Mouse (Mus musculus) neutrophil, adult 5-6 weeks (primary cell): Measurements from ENCODE around the gene C2. TPM values are rescaled to one million over a fixed set of nuclear protein-coding genes. Genes with fewer than 3 reads are reported as not detected.
"Not testable (repeated sequence)": the region's sequence is repeated elsewhere in the genome, so short reads cannot be mapped to it uniquely, and the experiment has no call there.

Experiments used
- ATAC-seq: fragments of 151-379, 151-347 bp; 2 replicates; pipeline ENCODE4 v1.8.0; 2017; ENCODE audit warnings: mild to moderate bottlenecking, moderate TSS enrichment; ENCODE audit not compliant: insufficient number of reproducible peaks, poor library complexity, low FRiP score, severe bottlenecking; ENCODE audit errors: extremely low read depth
- total RNA-seq: library from RNA; stranded (forward); fragments of 200-1000 nt; gene quantifications from 2 replicates; pipeline ENCODE4 v1.2.3, GENCODE M21; 2017

Gene C2
- total RNA-seq, 1 experiment from 2014 or later: not detected

DNA sequence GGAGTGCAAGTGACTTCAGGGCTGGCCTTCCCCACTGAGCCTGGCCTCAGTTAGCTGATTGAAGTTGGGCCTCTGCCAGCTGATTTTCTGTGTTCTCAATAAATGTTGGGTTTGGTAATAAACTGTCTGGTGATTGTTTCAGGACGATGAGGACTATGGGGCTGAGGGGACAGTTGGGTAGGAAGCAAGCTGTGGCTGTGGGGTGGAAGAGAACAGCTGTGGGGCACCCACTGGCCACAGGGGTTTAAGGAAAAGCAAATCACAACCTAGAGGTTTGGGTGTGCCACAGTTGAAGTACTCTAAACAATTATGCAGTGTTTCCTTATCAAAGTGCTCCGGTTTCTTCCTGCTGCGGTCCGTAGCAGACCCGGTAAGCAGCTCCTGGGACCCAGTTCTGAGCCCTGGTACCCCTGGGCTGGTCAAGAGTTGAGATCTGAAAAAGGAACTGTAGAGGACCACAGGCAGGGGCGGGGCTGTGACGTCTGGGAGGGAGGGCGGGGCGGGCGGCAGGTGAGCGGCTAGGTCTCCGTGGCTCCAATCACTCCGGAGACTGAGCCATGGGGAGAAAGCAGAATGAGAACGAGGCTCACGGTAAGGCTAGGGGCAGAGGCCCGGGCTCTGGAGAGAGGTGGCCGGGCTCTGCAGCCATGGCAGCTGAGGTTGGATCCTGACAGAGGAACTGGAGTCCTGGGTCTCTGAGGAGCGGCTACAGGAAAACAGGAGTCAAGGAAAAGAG lies 16.0 kb upstream of the C2 start, which contains the start of gene Slc44a4:
Slc44a4 (plus strand) TSS at position 537 of the 736 bp plus-strand sequence.
- no peak for ATAC-seq

DNA sequence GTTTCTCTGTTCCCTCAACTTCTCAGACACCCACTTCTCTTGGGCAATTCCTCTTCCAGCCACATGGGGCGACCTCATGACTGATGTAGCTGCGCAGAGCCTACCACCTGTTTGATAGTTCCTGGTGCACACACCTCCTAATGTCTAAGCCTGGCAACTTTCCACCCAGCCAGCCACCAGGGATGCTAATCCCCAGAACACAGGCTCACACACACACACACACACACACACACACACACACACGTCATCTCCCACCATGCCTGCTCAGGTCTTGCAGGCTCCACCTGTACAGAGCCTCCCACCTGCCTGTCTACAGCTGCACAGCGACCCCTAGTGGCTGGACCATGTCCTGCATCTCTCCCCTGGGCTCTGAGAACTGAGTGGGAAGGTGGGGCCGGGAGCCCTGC lies 13.9 kb upstream of the C2 start:
- ATAC-seq: peak; percentile 71

DNA sequence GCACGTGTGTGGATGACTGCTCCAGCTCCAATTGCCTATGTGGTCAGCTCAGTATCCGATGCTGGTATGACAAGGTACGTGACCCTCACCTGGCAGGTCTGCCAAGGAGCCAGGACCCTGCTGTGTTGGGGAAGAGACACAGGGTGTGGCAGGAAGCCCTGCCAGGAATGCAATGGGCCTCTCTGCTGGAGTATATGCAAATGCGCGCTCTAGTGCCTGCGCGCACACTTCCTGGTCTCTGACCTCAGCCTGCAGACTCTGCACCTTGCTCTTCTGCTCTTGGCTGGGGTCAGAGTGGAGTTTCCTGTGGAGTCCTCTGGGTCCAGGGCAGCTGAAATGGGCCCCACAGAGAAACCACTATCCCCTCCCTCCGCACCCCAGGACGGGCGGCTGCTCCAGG lies 12.9 kb upstream of the C2 start:
- no peak for ATAC-seq

DNA sequence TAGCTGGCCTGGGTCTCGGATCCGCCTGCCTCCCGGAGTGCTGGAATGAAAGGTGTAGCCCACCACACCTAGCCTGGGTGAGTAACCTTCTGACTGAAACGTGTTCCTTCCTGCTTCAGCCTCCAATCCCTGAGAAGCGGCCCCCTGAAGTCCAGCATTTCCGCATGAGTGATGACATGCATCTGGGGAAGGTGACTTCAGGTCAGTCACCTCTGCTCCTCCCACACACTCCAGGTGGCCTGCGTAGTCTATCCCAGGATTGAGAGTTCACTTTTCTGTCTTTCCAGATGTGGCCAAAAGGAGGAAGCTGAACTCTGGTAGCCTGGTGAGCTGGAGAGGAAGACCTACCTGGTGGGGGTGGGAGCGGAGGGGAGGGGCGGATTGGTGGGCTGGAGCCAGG lies 4.8 kb upstream of the C2 start:
- no peak for ATAC-seq

DNA sequence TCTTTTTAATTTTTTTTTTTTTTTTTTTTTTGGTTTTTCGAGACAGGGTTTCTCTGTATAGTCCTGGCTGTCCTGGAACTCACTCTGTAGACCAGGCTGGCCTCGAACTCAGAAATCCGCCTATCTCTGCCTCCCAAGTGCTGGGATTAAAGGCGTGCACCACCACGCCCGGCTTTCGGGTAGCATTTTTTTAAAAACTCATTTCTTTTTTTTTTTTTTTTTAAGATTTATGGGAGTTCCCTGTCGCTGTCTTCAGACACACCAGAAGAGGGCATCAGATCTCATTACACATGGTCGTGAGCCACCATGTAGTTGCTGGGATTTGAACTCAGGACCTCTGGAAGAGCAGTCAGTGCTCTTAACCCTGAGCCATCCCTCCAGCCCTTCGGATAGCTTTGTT lies 3.9 kb upstream of the C2 start:
- ATAC-seq: not testable (repeated sequence)

DNA sequence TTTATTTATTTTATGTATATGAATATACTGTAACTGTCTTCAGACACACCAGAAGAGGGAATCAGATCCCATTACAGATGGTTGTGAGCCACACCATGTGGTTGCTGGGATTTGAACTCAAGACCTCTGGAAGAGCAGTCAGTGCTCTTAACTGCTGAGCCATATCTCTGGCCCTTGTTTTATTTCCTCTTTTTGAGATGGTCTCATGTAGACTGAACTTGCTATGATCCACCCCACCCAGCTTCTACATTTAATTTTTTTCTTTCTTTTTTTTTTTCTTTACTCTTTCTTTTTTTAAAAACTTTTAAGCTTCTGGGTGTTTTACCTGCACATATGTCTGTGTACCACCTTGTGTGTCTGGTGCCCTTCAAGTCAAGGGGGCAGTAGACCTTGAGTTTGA lies 2.8 kb upstream of the C2 start:
- not testable (repeated sequence) for ATAC-seq

DNA sequence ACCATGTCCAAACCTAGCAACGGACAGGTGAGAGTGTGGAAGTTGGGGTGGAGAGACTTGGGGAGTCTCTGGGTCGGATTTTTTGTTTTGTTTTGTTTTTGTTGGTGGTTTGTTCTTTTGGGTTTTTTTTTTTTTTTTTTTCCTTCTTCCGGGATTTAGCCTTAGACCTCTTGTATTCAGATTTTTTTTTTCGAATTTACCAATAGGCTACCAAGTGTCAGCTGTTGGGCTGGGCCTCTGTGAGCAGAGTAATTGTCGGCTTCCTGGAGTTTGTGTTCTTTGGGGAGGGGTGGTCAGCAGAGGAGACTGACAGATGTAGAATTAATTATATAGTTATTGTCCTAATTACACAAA lies 1.8 kb upstream of the C2 start:
- ATAC-seq: no peak

DNA sequence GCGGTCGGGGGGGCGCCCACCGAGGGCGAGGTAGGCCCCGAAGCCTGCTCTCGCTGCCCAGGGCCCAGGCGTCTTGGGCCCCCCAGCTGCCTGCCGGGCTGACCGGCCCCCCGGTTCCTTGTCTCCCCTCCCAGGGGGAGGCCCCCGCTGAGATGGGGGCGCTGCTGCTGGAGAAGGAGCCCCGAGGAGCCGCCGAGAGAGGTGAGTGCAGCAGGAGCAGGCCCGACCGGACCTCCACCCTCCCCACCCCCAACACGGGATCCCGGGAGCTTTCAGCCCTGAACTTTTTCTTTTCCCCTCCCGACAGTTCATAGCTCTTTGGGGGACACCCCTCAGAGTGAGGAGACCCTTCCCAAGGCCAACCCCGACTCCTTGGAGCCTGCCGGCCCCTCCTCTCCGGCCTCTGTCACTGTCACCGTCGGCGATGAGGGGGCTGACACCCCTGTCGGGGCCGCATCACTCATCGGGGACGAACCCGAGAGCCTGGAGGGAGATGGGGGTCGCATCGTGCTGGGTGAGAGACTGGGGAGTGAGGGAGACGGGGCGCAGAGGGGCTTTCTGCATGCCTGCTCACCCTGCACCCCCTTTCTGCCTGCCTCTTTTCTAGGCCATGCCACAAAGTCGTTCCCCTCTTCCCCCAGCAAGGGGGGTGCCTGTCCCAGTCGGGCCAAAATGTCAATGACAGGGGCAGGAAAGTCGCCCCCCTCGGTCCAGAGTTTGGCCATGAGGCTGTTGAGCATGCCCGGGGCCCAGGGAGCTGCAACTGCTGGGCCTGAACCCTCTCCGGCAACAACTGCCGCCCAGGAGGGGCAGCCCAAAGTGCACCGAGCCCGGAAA lies 1.2 kb upstream of the C2 start:
- ATAC-seq: no peak

DNA sequence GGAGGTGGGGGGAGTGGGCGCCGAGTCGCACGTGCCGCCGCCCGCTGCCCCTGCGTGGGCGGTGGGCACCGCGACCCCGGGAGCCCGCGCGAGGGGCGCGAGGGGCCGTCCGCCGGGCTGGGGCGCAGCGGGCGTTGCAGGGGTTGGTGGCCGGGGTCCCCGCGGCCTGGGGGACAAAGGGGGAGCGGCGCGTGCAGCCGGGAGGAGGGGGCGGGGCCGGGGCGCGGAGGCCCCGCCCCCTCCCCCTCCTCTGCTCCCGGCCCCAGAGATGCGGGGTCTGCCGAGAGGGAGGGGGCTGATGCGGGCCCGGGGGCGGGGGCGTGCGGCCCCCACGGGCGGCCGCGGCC lies 614 bp upstream of the C2 start:
- no peak for ATAC-seq

DNA sequence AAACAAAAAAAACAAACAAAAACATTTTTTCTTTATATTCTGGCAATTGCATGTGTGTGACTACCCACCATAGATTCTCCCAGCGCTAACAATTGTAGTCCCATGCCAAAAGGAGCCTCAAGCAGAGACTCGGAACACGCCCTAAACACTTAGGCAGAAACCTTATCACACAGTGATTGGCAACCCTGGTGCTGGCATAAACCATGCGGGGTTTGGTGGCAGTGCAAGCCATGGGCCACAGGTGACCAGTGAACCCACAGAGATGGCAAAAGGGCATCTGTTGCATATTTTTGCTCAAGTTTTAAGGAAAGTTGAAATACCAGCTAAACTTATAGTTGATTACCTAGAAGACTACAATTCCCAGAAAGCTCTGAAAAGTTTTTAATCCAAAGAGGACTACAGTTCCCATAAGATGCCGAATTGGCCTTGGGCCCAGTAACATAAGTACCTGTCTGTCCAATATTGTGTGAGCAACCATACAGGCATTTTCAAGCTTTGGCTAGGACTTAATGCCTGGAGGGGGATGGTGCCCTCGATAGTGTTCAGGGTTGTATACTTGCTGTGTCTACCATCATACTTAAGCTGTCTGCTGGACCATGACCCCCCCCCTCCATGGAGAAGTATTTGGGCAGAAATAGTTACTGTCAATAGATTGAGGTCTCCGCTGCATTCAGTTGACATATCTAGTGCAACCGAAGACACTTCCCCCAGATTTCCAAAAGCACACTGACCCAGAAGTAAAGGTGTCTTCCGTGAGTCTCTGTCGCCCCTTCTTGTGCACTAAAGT lies 499 bp downstream of the C2 start:
- ATAC-seq: no peak

DNA sequence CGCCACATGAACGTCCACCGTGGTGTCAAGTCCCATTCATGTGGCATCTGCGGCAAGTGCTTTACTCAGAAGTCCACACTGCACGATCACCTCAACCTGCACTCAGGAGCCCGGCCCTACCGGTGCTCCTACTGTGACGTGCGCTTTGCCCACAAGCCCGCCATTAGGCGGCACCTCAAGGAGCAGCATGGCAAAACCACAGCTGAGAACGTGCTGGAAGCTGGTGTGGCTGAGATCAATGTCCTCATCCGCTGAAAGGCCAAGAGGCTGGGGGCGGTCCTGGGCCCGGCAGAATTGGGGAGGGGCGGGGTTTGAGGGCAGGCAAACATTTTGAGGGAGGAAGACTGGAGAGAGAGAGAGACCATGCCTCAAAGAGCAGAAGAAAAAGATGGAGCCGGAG lies 1.7 kb downstream of the C2 start:
- no peak for ATAC-seq

DNA sequence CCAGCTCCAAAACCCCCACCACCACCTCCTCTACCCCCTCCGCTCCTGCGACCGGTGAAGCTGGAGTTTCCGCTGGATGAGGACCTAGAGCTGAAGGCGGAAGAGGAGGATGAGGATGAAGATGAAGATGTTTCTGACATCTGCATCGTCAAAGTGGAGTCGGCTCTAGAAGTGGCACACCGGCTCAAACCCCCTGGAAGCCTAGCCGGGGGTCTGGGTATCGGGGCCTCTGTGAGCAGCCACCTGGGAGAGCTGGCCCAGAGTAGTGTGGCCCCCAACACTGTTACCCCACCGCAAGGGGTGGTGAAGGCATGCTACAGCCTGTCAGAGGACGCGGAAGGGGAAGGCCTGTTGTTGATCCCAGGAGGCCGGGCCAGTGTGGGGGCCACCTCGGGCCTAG lies 2.3 kb downstream of the C2 start:
- ATAC-seq: no peak

DNA sequence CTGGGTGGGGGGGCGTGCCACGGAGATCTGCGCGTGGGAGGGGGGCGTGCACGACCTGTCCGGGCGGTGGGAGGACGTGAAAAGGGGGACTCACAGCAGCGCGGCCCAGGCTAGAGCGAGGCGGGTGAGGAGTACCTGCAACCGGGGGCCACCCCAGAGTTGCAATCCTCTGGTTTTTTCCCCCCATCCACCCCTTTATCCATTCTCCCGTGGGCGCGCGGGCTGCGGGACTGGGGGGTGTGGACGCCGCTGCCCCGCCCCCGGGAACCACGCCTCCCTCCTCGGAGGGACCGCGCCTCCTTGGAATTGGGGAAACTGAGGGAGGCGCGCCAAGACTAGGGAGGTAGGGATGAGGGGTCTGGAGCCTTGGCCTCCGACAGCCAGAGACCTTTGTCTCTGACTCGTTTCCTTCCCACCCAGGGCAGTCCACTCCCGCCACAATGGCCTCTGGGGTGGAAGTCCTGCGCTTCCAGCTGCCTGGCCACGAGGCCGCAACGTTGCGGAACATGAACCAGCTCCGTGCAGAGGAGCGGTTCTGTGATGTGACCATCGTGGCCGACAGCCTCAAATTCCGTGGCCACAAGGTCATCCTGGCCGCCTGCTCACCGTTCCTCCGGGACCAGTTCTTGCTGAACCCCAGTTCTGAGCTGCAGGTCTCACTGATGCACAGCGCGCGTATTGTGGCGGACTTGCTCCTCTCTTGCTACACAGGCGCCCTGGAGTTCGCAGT lies 3.1 kb downstream of the C2 start:
- ATAC-seq: no peak

DNA sequence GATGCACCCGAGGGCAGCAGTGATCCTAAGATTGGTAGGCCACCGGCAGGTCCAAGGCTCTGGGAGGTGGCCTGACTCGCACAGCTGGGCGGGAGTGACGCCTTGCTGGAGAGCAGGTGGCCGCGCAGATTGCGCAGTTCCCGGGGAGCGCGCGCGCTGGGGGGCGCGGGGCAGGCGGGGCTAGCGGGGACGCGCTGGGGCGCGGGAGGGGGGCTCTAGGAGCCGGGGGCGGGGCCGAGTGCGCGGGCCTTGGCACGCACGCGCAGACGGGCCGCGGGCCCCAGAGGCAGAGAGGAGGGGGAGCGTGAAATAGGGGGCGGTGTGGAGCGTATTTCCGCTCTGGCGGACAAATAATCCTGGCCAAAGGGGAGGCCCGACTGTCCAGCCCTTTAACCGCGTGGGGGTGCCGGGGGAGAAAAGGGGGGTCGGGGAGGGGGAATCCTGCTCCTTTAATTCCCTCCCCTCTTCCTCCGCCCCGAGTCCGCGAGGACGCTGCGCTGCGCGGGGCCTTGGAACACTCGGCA lies 3.9 kb downstream of the C2 start:
- peak; percentile 67 for ATAC-seq

DNA sequence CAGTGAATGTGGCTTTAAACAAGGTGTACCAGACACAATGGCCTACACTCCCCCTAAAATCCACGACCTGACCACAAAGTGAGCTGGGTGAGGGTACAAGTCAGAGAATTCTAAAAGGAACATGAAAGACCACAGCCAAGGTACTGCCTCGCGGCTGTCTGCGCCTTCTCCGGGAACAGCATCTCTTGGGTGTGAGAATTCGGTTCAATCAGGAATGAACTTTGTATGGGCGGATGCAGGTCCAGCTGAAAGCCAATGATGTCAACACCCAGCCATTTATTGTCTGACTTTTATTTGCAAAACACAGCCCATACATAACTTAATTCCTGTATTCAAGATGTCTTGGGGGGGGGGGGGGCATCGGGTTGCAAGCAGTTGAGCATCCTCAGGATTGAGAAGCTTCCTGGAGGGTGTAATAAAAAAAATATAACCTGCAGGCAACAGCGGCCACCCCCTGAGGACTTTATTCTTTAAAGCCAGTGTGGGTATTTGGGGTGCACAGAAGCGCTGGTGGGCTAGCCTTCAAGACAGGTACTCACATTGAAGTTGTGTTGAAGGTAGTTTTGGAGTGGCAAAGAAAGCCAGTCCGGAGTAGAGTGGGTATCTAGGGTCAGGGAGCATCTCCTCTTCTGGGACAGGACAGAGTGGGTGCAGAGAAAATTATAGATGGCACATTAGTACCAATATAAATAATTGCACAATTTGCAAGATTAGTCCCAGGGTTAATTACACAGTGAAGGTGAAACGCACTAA lies 4.8 kb downstream of the C2 start:
- no peak for ATAC-seq

DNA sequence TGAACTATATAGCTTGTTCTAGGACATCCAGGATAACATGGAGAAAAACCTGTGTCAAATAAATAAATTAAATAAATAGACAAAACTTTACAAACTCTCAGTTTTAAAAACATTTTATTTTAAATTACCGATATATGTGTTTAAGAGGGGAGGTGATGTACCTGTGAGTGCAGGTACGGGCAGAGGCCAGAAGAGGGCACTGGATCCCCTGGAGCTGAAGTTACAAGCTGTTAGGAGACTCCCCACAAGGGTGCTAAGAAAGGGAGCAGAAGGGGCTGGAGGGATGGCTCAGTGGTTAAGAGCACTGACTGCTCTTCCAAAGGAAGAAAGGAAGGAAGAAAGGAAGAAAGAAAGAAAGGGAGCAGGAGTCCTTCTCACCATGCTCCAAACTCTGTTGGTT lies 6.7 kb downstream of the C2 start:
- no peak for ATAC-seq

DNA sequence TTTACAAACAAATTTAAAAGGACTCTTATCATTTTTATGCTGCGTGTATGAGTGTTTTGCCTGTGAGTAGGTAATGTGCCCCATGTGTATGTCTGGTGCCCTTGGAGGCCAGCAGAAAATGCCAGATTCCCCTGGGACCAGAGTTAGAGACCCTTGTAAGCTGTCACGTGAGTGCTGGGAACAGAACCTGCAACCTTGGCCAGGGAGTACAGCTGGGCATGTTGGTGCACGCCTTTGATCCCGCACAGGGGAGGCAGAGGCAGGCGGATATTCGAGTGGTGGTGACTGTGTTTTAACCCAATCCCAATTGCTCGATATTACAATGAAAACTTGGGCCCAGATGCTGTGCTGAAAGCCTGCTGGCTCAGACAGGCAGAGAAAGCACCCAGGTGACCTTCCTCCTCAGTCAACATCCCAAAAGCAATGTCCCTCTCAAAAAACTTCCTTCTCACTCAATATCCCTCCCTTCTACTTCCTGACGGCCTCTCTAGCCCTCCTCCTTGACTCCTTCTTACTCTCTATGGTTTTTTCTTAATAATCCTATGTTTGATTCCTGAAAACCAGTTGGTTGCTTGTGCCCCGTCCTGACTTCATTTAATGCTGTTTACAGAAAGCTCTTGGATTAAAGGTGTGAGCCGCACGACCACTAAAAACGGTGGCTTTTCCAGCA lies 7.9 kb downstream of the C2 start:
- ATAC-seq: no peak

DNA sequence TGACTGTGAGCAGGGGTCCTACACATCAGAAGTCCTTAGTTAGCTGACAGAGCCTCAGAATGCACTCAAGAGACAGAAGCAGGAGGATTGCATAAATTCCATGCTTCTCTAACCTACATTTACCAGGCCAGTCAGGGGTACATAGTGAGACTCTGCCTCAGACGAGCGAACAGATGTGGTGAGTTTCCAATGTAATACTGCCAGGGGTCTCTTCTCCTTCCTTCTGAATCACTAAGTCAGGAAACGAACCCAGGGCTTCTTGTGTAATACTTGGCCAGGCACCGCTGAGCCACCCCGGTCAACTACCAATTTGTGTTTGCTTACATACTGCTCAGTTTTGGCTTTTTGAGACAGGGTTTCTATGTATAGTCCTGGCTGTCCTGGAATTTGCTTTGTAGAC lies 10.1 kb downstream of the C2 start:
- no peak for ATAC-seq
